In genomic region chr6:37598033-37598432, GRCm38 (mm10) we compare ENCODE assay signal across 24 mouse cellular contexts.
A peak's percentile ranks its signal among the peaks of the same experiment; 100 is the strongest.
DNase-seq lines count a peak whose midpoint lies in the region; ATAC-seq and TF ChIP-seq lines count a peak whose summit lies in the region.
"Had no signal": no experiment of that assay in that cellular context is flagged by ENCODE, and none has a peak within 500 bp of the region (broad histone marks: within the 10 kb centered on the region; RNA-seq: fewer than 3 reads in every experiment).

No protein-coding gene starts in this region.

- no peak overlapping the region for H3K9ac ChIP-seq in intestine, postnatal 0 days (ENCODE audit: low read depth, low read length)
- no peak overlapping the region for H3K9ac ChIP-seq in intestine, embryonic 16.5 days (ENCODE audit: low read depth, low read length)
- no peak overlapping the region for H3K9ac ChIP-seq in liver, adult 2 months (ENCODE audit: low read depth, low read length)
- H3K9ac ChIP-seq: embryonic facial prominence, embryonic 12.5 days; embryonic facial prominence, embryonic 15.5 days; forebrain, postnatal 0 days; heart, embryonic 13.5 days; hindbrain, embryonic 12.5 days; hindbrain, embryonic 15.5 days had no signal

- H3K27ac ChIP-seq in intestine, postnatal 0 days (ENCODE audit: low read depth, low read length): no peak overlapping the region
- H3K27ac ChIP-seq in intestine, embryonic 16.5 days (ENCODE audit: low read length): no peak overlapping the region
- H3K27ac ChIP-seq in liver, adult 2 months (replicated peaks; ENCODE audit: insufficient read depth, low read depth, low read length): no peak overlapping the region
- H3K27ac ChIP-seq in small intestine, adult 2 months (ENCODE audit: insufficient read depth, low read depth, low read length): peak overlapping the region; percentile 75
- H3K27ac ChIP-seq: embryonic facial prominence, embryonic 12.5 days; embryonic facial prominence, embryonic 15.5 days; heart, adult 2 months; heart, embryonic 10.5 days; heart, embryonic 13.5 days; hindbrain, embryonic 12.5 days; hindbrain, embryonic 15.5 days had no signal

- peak; percentile 25; the same call in 1 of the 2 replicates for ATAC-seq in intestine, postnatal 0 days
- no peak for ATAC-seq in intestine, embryonic 16.5 days
- ATAC-seq: activated CD4-positive, CD25-positive, alpha-beta regulatory T cell, adult 4 months; forebrain, embryonic 14.5 days; forebrain, postnatal 0 days had no signal

- no peaks in the 10 kb centered on the region for H3K79me2 ChIP-seq in liver, adult 2 months (ENCODE audit: control insufficient read depth, insufficient read depth, low read length)
- no peaks in the 10 kb centered on the region for H3K79me2 ChIP-seq in C2C12 (ENCODE audit: control insufficient read depth, insufficient read depth)

- no peak for TF ChIP-seq CTCF in intestine, postnatal 0 days (IDR thresholded peaks at IDR 0.05; ENCODE audit: low read depth)
- no peak for TF ChIP-seq CTCF in liver, adult 2 months (IDR thresholded peaks at IDR 0.05; ENCODE audit: low read depth, low read length)
- TF ChIP-seq CTCF in C2C12 (IDR thresholded peaks at IDR 0.05; ENCODE audit: control insufficient read depth, insufficient read depth, insufficient read length): no peak
- no peak for TF ChIP-seq CTCF in small intestine, adult 2 months (IDR thresholded peaks at IDR 0.05; ENCODE audit: extremely low read depth, insufficient read length, insufficient replicate concordance, low read depth, low read length)

- no peaks in the 10 kb centered on the region for H3K79me3 ChIP-seq in C2C12 (ENCODE audit: low read depth)

- H3K4me1 ChIP-seq in intestine, postnatal 0 days (replicated peaks; ENCODE audit: control insufficient read depth, insufficient read depth, low read length): peaks cover 1% of the 10 kb centered on the region; the same call in 1 of the 2 replicates
- peaks cover 9% of the 10 kb centered on the region for H3K4me1 ChIP-seq in intestine, embryonic 16.5 days (ENCODE audit: control insufficient read depth, insufficient read depth, low read length)
- H3K4me1 ChIP-seq in liver, adult 2 months (ENCODE audit: control insufficient read depth, insufficient read depth, low read length): peaks cover 13% of the 10 kb centered on the region
- peaks cover 14% of the 10 kb centered on the region; the same call in 1 of the 2 replicates for H3K4me1 ChIP-seq in small intestine, adult 2 months (ENCODE audit: control insufficient read depth, insufficient read depth, insufficient read length, low read length)
- H3K4me1 ChIP-seq: embryonic facial prominence, embryonic 15.5 days had no signal

- no peaks in the 10 kb centered on the region for H3K9me3 ChIP-seq in intestine, postnatal 0 days (ENCODE audit: control insufficient read depth)
- no peaks in the 10 kb centered on the region for H3K9me3 ChIP-seq in intestine, embryonic 16.5 days (ENCODE audit: control insufficient read depth, low read length)
- H3K9me3 ChIP-seq: embryonic facial prominence, embryonic 12.5 days; embryonic facial prominence, embryonic 15.5 days; heart, embryonic 10.5 days; heart, embryonic 13.5 days; hindbrain, embryonic 12.5 days; hindbrain, embryonic 15.5 days had no signal

- no peak overlapping the region for H3ac ChIP-seq in C2C12 (ENCODE audit: control insufficient read depth, insufficient read length, low read depth)

- TF ChIP-seq POLR2A in liver, adult 2 months (IDR thresholded peaks at IDR 0.05; ENCODE audit: extremely low read depth, insufficient read depth, low read length): no peak
- no peak for TF ChIP-seq POLR2A in small intestine, adult 2 months (IDR thresholded peaks at IDR 0.05; ENCODE audit: low read depth, low read length)

- no peak overlapping the region for H3K4me2 ChIP-seq in intestine, postnatal 0 days (replicated peaks; ENCODE audit: low read depth)
- no peak overlapping the region for H3K4me2 ChIP-seq in intestine, embryonic 16.5 days (ENCODE audit: low read depth, low read length)
- H3K4me2 ChIP-seq: embryonic facial prominence, embryonic 12.5 days; embryonic facial prominence, embryonic 15.5 days; heart, embryonic 13.5 days; hindbrain, embryonic 12.5 days; hindbrain, embryonic 15.5 days had no signal

- H3K36me3 ChIP-seq in intestine, postnatal 0 days (ENCODE audit: control insufficient read depth, insufficient read depth): no peaks in the 10 kb centered on the region
- H3K36me3 ChIP-seq in intestine, embryonic 16.5 days (ENCODE audit: control insufficient read depth, insufficient read depth, low read length): no peaks in the 10 kb centered on the region
- H3K36me3 ChIP-seq in liver, adult 2 months (ENCODE audit: control insufficient read depth, insufficient read depth, low read length): no peaks in the 10 kb centered on the region
- no peaks in the 10 kb centered on the region for H3K36me3 ChIP-seq in C2C12 (ENCODE audit: control insufficient read depth, insufficient read depth)
- no peaks in the 10 kb centered on the region for H3K36me3 ChIP-seq in small intestine, adult 2 months (ENCODE audit: control insufficient read depth, insufficient read depth, low read length)
- H3K36me3 ChIP-seq: embryonic facial prominence, embryonic 12.5 days; embryonic facial prominence, embryonic 15.5 days; heart, embryonic 10.5 days; heart, embryonic 13.5 days; hindbrain, embryonic 12.5 days; hindbrain, embryonic 15.5 days had no signal

- H3K27me3 ChIP-seq in intestine, postnatal 0 days (replicated peaks; ENCODE audit: control insufficient read depth, insufficient read depth, low read length): no peaks in the 10 kb centered on the region
- H3K27me3 ChIP-seq in intestine, embryonic 16.5 days (replicated peaks; ENCODE audit: control insufficient read depth, insufficient read depth, low read length): no peaks in the 10 kb centered on the region
- H3K27me3 ChIP-seq in liver, adult 2 months (ENCODE audit: control insufficient read depth, insufficient read depth, low read length): no peaks in the 10 kb centered on the region
- no peaks in the 10 kb centered on the region for H3K27me3 ChIP-seq in C2C12 (ENCODE audit: control insufficient read depth, insufficient read depth, insufficient read length)
- no peaks in the 10 kb centered on the region for H3K27me3 ChIP-seq in small intestine, adult 2 months (ENCODE audit: control insufficient read depth, insufficient read depth, low read length)
- H3K27me3 ChIP-seq: embryonic facial prominence, embryonic 12.5 days; embryonic facial prominence, embryonic 15.5 days; heart, embryonic 13.5 days; hindbrain, embryonic 12.5 days; hindbrain, embryonic 15.5 days had no signal

- no peak overlapping the region for H3K4me3 ChIP-seq in intestine, postnatal 0 days (ENCODE audit: low read depth, low read length)
- H3K4me3 ChIP-seq in intestine, embryonic 16.5 days (ENCODE audit: low read length): no peak overlapping the region
- H3K4me3 ChIP-seq in liver, adult 2 months (ENCODE audit: insufficient read depth, low read depth, low read length): no peak overlapping the region
- no peak overlapping the region for H3K4me3 ChIP-seq in C2C12 (ENCODE audit: insufficient read depth, poor library complexity, severe bottlenecking)
- no peak overlapping the region for H3K4me3 ChIP-seq in small intestine, adult 2 months (ENCODE audit: low read depth, low read length)
- H3K4me3 ChIP-seq: embryonic facial prominence, embryonic 12.5 days; embryonic facial prominence, embryonic 15.5 days; heart, adult 2 months; heart, embryonic 10.5 days; heart, embryonic 13.5 days; hindbrain, embryonic 12.5 days; hindbrain, embryonic 15.5 days had no signal

- peak; percentile 68 for DNase-seq in liver, adult 2 months (ENCODE audit: extremely low read depth, low read depth, low spot score)
- no peak for DNase-seq in liver
- no peak for DNase-seq in adrenal gland, adult (ENCODE audit: inconsistent age in 2 of 2, low spot score in 1 of 2)
- DNase-seq: adrenal gland, postnatal 10 days; adrenal gland, postnatal 36 days; cerebellum, adult 11 months; cerebellum, adult 2 months; cerebellum, adult 9-11 months; cerebellum, postnatal 25 days; forebrain, postnatal 0 days; gastrocnemius, postnatal 25 days; heart, adult 2 months had no signal

TF ChIP-seq in C2C12, 6 proteins besides CTCF, POLR2A, EP300 and RAD21:
- TF ChIP-seq MAX (IDR thresholded peaks at IDR 0.05): no peak
- no peak for TF ChIP-seq MYOG (IDR thresholded peaks at IDR 0.05; ENCODE audit: control insufficient read depth, extremely low read depth, insufficient read length)
- TF ChIP-seq CEBPB (IDR thresholded peaks at IDR 0.05; ENCODE audit: low read depth): peak; percentile 46
- no peak for TF ChIP-seq FOSL1 (IDR thresholded peaks at IDR 0.05; ENCODE audit: insufficient read depth, low read length, poor library complexity, severe bottlenecking)
- TF ChIP-seq USF1 (IDR thresholded peaks at IDR 0.05; ENCODE audit: low read depth): no peak
TF ChIP-seq in C2C12: peak in this region for 1.
